Comparison of ENCODE assay signal across 8 mouse cellular contexts in genomic region chr1:39575778-39576375, GRCm38 (mm10). TPM values are rescaled to one million over a fixed set of nuclear protein-coding genes. Genes with fewer than 3 reads are reported as not detected.
A peak's percentile ranks its signal among the peaks of the same experiment; 100 is the strongest.
DNase-seq lines count a peak whose midpoint lies in the region; ATAC-seq and TF ChIP-seq lines count a peak whose summit lies in the region.

No protein-coding gene starts in this region.

- peak overlapping the region; percentile 90 for H3K9ac ChIP-seq in CH12.LX (ENCODE audit: insufficient read depth, low read depth)
- H3K9ac ChIP-seq in forebrain, embryonic 12.5 days = peak overlapping the region; percentile 93
- peak overlapping the region; percentile 94 for H3K9ac ChIP-seq in liver, embryonic 12.5 days

- ATAC-seq in forebrain, embryonic 12.5 days (ENCODE audit: low FRiP score) = no peak
- no peak for ATAC-seq in liver, embryonic 12.5 days

- DNase-seq in heart, embryonic 10.5 days (ENCODE audit: low spot score) = no peak
- no peak for DNase-seq in heart, postnatal 4 days
- peak; percentile 44 for DNase-seq in CH12.LX (ENCODE audit: extremely low read depth)
- DNase-seq in yolk sac, embryonic 10.5 days (ENCODE audit: low spot score) = no peak
- DNase-seq in cerebellum, adult 11-12 months = no peak
- no peak for DNase-seq in thymus, adult 2 months

- dilution Hi-C loops in CH12.LX (cut with MboI; ENCODE audit: extremely low pct_ligation_motif_present, extremely low pct_unique_long_range_greater_than_20kb, low sequenced_read_pairs) = no loop called here

- no peak for TF ChIP-seq POLR2A in CH12.LX (IDR thresholded peaks at IDR 0.05; ENCODE audit: low read depth, low read length)
- TF ChIP-seq POLR2A in thymus, adult 2 months (IDR thresholded peaks at IDR 0.05; ENCODE audit: control insufficient read depth, extremely low read depth, insufficient read depth, low read length, poor library complexity) = no peak

- no peak for TF ChIP-seq EP300 in CH12.LX (IDR thresholded peaks at IDR 0.05; ENCODE audit: low read length)

- H3K4me1 ChIP-seq in heart, embryonic 10.5 days = peaks cover 45% of the 10 kb centered on the region
- peaks cover 3 to 56% of the 10 kb centered on the region in 2 experiments; a peak in 3 of 4 replicates for H3K4me1 ChIP-seq in CH12.LX (ENCODE audit: control insufficient read depth in 1 of 2, insufficient read depth in 2 of 2)
- H3K4me1 ChIP-seq in forebrain, embryonic 12.5 days = peaks cover 14% of the 10 kb centered on the region
- peaks cover 45% of the 10 kb centered on the region for H3K4me1 ChIP-seq in liver, embryonic 12.5 days
- H3K4me1 ChIP-seq in thymus, adult 2 months (replicated peaks; ENCODE audit: control insufficient read depth, insufficient read depth, low read length) = peaks cover 3% of the 10 kb centered on the region; the same call in 1 of the 2 replicates

- H3K4me2 ChIP-seq in CH12.LX (ENCODE audit: insufficient read depth, low read depth, poor library complexity, severe bottlenecking) = peak overlapping the region; percentile 85
- H3K4me2 ChIP-seq in forebrain, embryonic 12.5 days = peak overlapping the region; percentile 71
- peak overlapping the region; percentile 97 for H3K4me2 ChIP-seq in liver, embryonic 12.5 days

- peak overlapping the region; percentile 98 for H3K4me3 ChIP-seq in heart, embryonic 10.5 days
- H3K4me3 ChIP-seq in CH12.LX (replicated peaks in 1 of 3; ENCODE audit: low read depth in 2 of 3, low read length in 2 of 3, poor library complexity in 1 of 3) = peak overlapping the region; percentile 79 to 97 (median 90)
- H3K4me3 ChIP-seq in forebrain, embryonic 12.5 days (replicated peaks) = peak overlapping the region; percentile 95
- H3K4me3 ChIP-seq in liver, embryonic 12.5 days = peak overlapping the region; percentile 93
- no peak overlapping the region for H3K4me3 ChIP-seq in thymus, adult 2 months (ENCODE audit: control insufficient read depth, insufficient read depth, low read length)

- peaks cover 27% of the 10 kb centered on the region for H3K79me2 ChIP-seq in CH12.LX (replicated peaks; ENCODE audit: control insufficient read depth, extremely low read depth, insufficient read depth, poor library complexity, severe bottlenecking)

- no peaks in the 10 kb centered on the region for H3K27me3 ChIP-seq in heart, embryonic 10.5 days (ENCODE audit: insufficient read depth, poor library complexity, severe bottlenecking)
- no peaks in the 10 kb centered on the region for H3K27me3 ChIP-seq in CH12.LX (replicated peaks)
- H3K27me3 ChIP-seq in forebrain, embryonic 12.5 days = no peaks in the 10 kb centered on the region
- no peaks in the 10 kb centered on the region for H3K27me3 ChIP-seq in liver, embryonic 12.5 days (replicated peaks)
- H3K27me3 ChIP-seq in thymus, adult 2 months (ENCODE audit: control insufficient read depth, insufficient read depth, low read length) = no peaks in the 10 kb centered on the region

- H3K9me3 ChIP-seq in heart, embryonic 10.5 days = no peaks in the 10 kb centered on the region
- H3K9me3 ChIP-seq in CH12.LX (replicated peaks; ENCODE audit: low read length) = no peaks in the 10 kb centered on the region
- H3K9me3 ChIP-seq in forebrain, embryonic 12.5 days = no peaks in the 10 kb centered on the region
- no peaks in the 10 kb centered on the region for H3K9me3 ChIP-seq in liver, embryonic 12.5 days (replicated peaks)

- H3K27ac ChIP-seq in heart, embryonic 10.5 days = peak overlapping the region; percentile 99
- no peak overlapping the region for H3K27ac ChIP-seq in CH12.LX (ENCODE audit: insufficient read depth, low read depth)
- no peak overlapping the region for H3K27ac ChIP-seq in forebrain, embryonic 12.5 days
- peak overlapping the region; percentile 92 for H3K27ac ChIP-seq in liver, embryonic 12.5 days
- H3K27ac ChIP-seq in thymus, adult 2 months (ENCODE audit: control insufficient read depth, insufficient read depth, low read length) = no peak overlapping the region

- in situ Hi-C loops in CH12.LX (cut with MboI; ENCODE audit: low pct_ligation_motif_present, low pct_unique_long_range_greater_than_20kb, low sequenced_read_pairs) = no loop called here

- H3K36me3 ChIP-seq in heart, embryonic 10.5 days = no peaks in the 10 kb centered on the region; the same call in 1 of the 2 replicates
- peaks cover 0 to 14% of the 10 kb centered on the region in 2 experiments for H3K36me3 ChIP-seq in CH12.LX (replicated peaks in 1 of 2; ENCODE audit: control insufficient read depth in 1 of 2, insufficient read depth in 1 of 2, low read length in 1 of 2)
- no peaks in the 10 kb centered on the region for H3K36me3 ChIP-seq in forebrain, embryonic 12.5 days (replicated peaks)
- H3K36me3 ChIP-seq in liver, embryonic 12.5 days = 0 out of 2 replicates have a peak, but pooled peaks cover 3% of the 10 kb centered on the region
- H3K36me3 ChIP-seq in thymus, adult 2 months (ENCODE audit: control insufficient read depth, insufficient read depth, low read length) = no peaks in the 10 kb centered on the region

- WGBS in heart, embryonic 10.5 days = 11% methylated on average over 8 of the region's 8 CpGs
- 23% methylated on average over 8 of the region's 8 CpGs for WGBS in forebrain, embryonic 12.5 days
- WGBS in liver, embryonic 12.5 days (ENCODE audit: insufficient replicate concordance) = 4% methylated on average over 8 of the region's 8 CpGs
- WGBS in thymus, adult 2 months = 4% methylated on average over 8 of the region's 8 CpGs

- TF ChIP-seq RAD21 in CH12.LX (IDR thresholded peaks at IDR 0.05; ENCODE audit: low read depth, low read length) = no peak

- no peak for TF ChIP-seq CTCF in CH12.LX (conservative IDR thresholded peaks at IDR 0.05 in 1 of 2, IDR thresholded peaks at IDR 0.05 in 1 of 2; ENCODE audit: low read depth in 2 of 2, low read length in 2 of 2)
- no peak for TF ChIP-seq CTCF in thymus, adult 2 months (IDR thresholded peaks at IDR 0.05; ENCODE audit: borderline replicate concordance, control insufficient read depth, extremely low read depth, insufficient read depth, low read length, poor library complexity)

TF ChIP-seq in CH12.LX, 34 proteins besides CTCF, POLR2A, EP300 and RAD21:
- TF ChIP-seq PAX5 (IDR thresholded peaks at IDR 0.05; ENCODE audit: low read length) = no peak
- TF ChIP-seq TBP (conservative IDR thresholded peaks at IDR 0.05; ENCODE audit: low read depth, low read length) = no peak
- TF ChIP-seq UBTF (IDR thresholded peaks at IDR 0.05; ENCODE audit: low read depth, low read length) = no peak
- no peak for TF ChIP-seq ZC3H11A (IDR thresholded peaks at IDR 0.05; ENCODE audit: low read depth, low read length)
- no peak for TF ChIP-seq USF1 (IDR thresholded peaks at IDR 0.05; ENCODE audit: low read depth, low read length)
- no peak for TF ChIP-seq JUN (IDR thresholded peaks at IDR 0.05; ENCODE audit: insufficient read depth, low read depth, low read length)
- no peak for TF ChIP-seq ELF1 (IDR thresholded peaks at IDR 0.05; ENCODE audit: low read depth, low read length)
- no peak for TF ChIP-seq TCF12 (IDR thresholded peaks at IDR 0.05; ENCODE audit: low read depth, low read length)
- no peak for TF ChIP-seq ZNF384 (IDR thresholded peaks at IDR 0.05; ENCODE audit: low read depth, low read length)
- TF ChIP-seq BHLHE40 (IDR thresholded peaks at IDR 0.05; ENCODE audit: low read depth, low read length) = no peak
- TF ChIP-seq MEF2A (IDR thresholded peaks at IDR 0.05; ENCODE audit: borderline replicate concordance, low read depth, low read length) = no peak
- no peak for TF ChIP-seq RCOR1 (conservative IDR thresholded peaks at IDR 0.05; ENCODE audit: low read depth, low read length)
- no peak for TF ChIP-seq MAZ (IDR thresholded peaks at IDR 0.05; ENCODE audit: low read depth, low read length)

RNA-seq across cellular contexts. Expression of gene Rnf149, which starts 1.3 kb away (rescaled TPM):
- 17.1 and 26.0 TPM in 2 replicates for polyA plus RNA-seq in heart, embryonic 10.5 days (2016; fragmentation: Nextera tagmentation; extraction: Ambion mirVana)
- 10 to 100 TPM; 17.4 to 18.4 TPM for total RNA-seq in heart, postnatal 4 days (2021)
- total RNA-seq in CH12.LX (2012; rRNA removed) = 12.6 and 16.6 TPM in 2 replicates
- total RNA-seq in CH12.LX (2014; rRNA removed) = 21.5 and 22.7 TPM in 2 replicates
- polyA plus RNA-seq in CH12.LX (2012; ENCODE audit: insufficient read length, low read depth) = 31.3 and 32.3 TPM in 2 replicates
- 24.7 and 30.5 TPM in 2 replicates for polyA plus RNA-seq in forebrain, embryonic 12.5 days (2016; fragmentation: Nextera tagmentation; extraction: Ambion mirVana)
- polyA plus RNA-seq in liver, embryonic 12.5 days (2016; fragmentation: Nextera tagmentation; extraction: Ambion mirVana) = 25.6 and 27.3 TPM in 2 replicates
- polyA plus RNA-seq in thymus, adult 2 months (2012; rRNA removed) = 16.6 and 21.4 TPM in 2 replicates

RNA-seq across cellular contexts. Expression of gene Cnot11, which starts 41.1 kb away (rescaled TPM):
- polyA plus RNA-seq in heart, embryonic 10.5 days (2016; fragmentation: Nextera tagmentation; extraction: Ambion mirVana) = 20.1 and 27.7 TPM in 2 replicates
- total RNA-seq in heart, postnatal 4 days (2021) = 10 to 100 TPM; 18.2 to 18.4 TPM
- total RNA-seq in CH12.LX (2012; rRNA removed) (15.3 and 17.8 TPM in 2 replicates), CH12.LX (2014; rRNA removed) (28.6 and 31.8 TPM in 2 replicates)
- polyA plus RNA-seq in CH12.LX (2012; ENCODE audit: insufficient read length, low read depth) = 29.9 and 34.9 TPM in 2 replicates
- polyA plus RNA-seq in forebrain, embryonic 12.5 days (2016; fragmentation: Nextera tagmentation; extraction: Ambion mirVana) = 23.1 and 24.1 TPM in 2 replicates
- polyA plus RNA-seq in liver, embryonic 12.5 days (2016; fragmentation: Nextera tagmentation; extraction: Ambion mirVana) = 17.2 and 20.0 TPM in 2 replicates
- polyA plus RNA-seq in thymus, adult 2 months (2012; rRNA removed) = 37.3 and 50.9 TPM in 2 replicates

Comparison
In these comparisons a context has a peak if more than half of its experiments do, and no peak if none do; other contexts are left out.
1. H3K27ac ChIP-seq: peak in heart, embryonic 10.5 days (single experiment) and liver, embryonic 12.5 days (single experiment); none in CH12.LX (single experiment), forebrain, embryonic 12.5 days (single experiment) and thymus, adult 2 months (single experiment).
2. Peak in every context shown above with its lines, with median percentiles within 50 percentile points of each other: H3K4me2 ChIP-seq and H3K9ac ChIP-seq.